8 mouse cellular contexts compared by ENCODE assay signal in genomic region chr8:3278934-3279720, GRCm38 (mm10). TPM values are rescaled to one million over a fixed set of nuclear protein-coding genes. Genes with fewer than 3 reads are reported as not detected.
DNase-seq lines count a peak whose midpoint lies in the region; ATAC-seq lines count a peak whose summit lies in the region.

TSS of gene Insr (minus strand) at chr8:3279617.

- H3K9me3 ChIP-seq in hindbrain, embryonic 15.5 days: no peaks in the 10 kb centered on the region

- DNase-seq in ZHBTc4 (ENCODE audit: low read depth, low spot score): peak; percentile 96
- DNase-seq in cerebellum, postnatal 4 days (ENCODE audit: low spot score in 2 of 2): peak; percentile 90 to 92
- DNase-seq in gastrocnemius, adult 18-20 months (ENCODE audit: low spot score): peak; percentile 96
- peak; percentile 91 to 92 for DNase-seq in layer of hippocampus, postnatal 36 days
- DNase-seq in lung, postnatal 25 days (ENCODE audit: low spot score): peak; percentile 95
- DNase-seq in retina, adult 2 months (ENCODE audit: low read depth, low spot score): peak; percentile 87
- DNase-seq in thymus, postnatal 25 days: peak; percentile 96

- H3K27me3 ChIP-seq in hindbrain, embryonic 15.5 days: no peaks in the 10 kb centered on the region

- H3K36me3 ChIP-seq in hindbrain, embryonic 15.5 days: no peaks in the 10 kb centered on the region

- under 1% methylated on average over 60 of the region's 61 CpGs for WGBS in hindbrain, embryonic 15.5 days

- H3K4me3 ChIP-seq in hindbrain, embryonic 15.5 days: peak within 1 kb of the TSS; percentile 91

- peak; percentile 96 for ATAC-seq in hindbrain, embryonic 15.5 days (ENCODE audit: low FRiP score, low read depth)

- H3K4me2 ChIP-seq in hindbrain, embryonic 15.5 days: peak within 1 kb of the TSS; percentile 84

- H3K4me1 ChIP-seq in hindbrain, embryonic 15.5 days (replicated peaks): peaks cover 37% of the 10 kb centered on the region

- H3K9ac ChIP-seq in hindbrain, embryonic 15.5 days: peak within 1 kb of the TSS; percentile 95

- peak within 1 kb of the TSS; percentile 79 for H3K27ac ChIP-seq in hindbrain, embryonic 15.5 days (replicated peaks)

RNA-seq across cellular contexts. Expression of gene Insr, which starts in this region (rescaled TPM):
- total RNA-seq in gastrocnemius, adult 18-20 months (2021): 10 to 100 TPM; 53.7 to 56.4 TPM
- polyA plus RNA-seq in hindbrain, embryonic 15.5 days (2015; fragmentation: Nextera tagmentation; extraction: Ambion mirVana): 52.5 and 55.9 TPM in 2 replicates
- total RNA-seq in layer of hippocampus, postnatal 36 days (2021): 10 to 100 TPM; 46.9 to 50.3 TPM

Comparison
In these comparisons a context has a peak if more than half of its experiments do, and no peak if none do; other contexts are left out.
1. Peak in every context shown above with its lines: DNase-seq, ATAC-seq, H3K4me3 ChIP-seq and H3K27ac ChIP-seq.